Mouse (Mus musculus): Measurements from ENCODE around the gene Hsd11b2. TPM values are rescaled to one million over a fixed set of nuclear protein-coding genes. Genes with fewer than 3 reads are reported as not detected.

The Hsd11b2 gene
- not detected in 2 replicates for total RNA-seq (2015; ENCODE audit: low replicate concordance)
- total RNA-seq (2017; ENCODE audit: low replicate concordance), result not detected in 2 replicates

GRCm38 (mm10) chr8:105518436-105519313 lies at the start of gene Hsd11b2:
Hsd11b2 (plus strand) TSS chr8:105518755.
- ATAC-seq (replicated peaks; ENCODE audit: low FRiP score, poor library complexity, severe bottlenecking), result no peak

- ATAC-seq (replicated peaks; ENCODE audit: low FRiP score, poor library complexity, severe bottlenecking), result peak; percentile 28; the same call in 1 of the 2 replicates
Measured at GRCm38 (mm10) chr8:105469041-105469695, 49.4 kb upstream of the Hsd11b2 start.

GRCm38 (mm10) chr8:105469816-105470215 lies 48.7 kb upstream of the Hsd11b2 start:
- no peak for ATAC-seq (replicated peaks; ENCODE audit: low FRiP score, poor library complexity, severe bottlenecking)

- ATAC-seq (replicated peaks; ENCODE audit: low FRiP score, poor library complexity, severe bottlenecking), result no peak
Measured at GRCm38 (mm10) chr8:105470262-105470661, 48.3 kb upstream of the Hsd11b2 start.

- peak; percentile 18 for ATAC-seq (replicated peaks; ENCODE audit: low FRiP score, poor library complexity, severe bottlenecking)
Measured at GRCm38 (mm10) chr8:105470681-105471313, 47.8 kb upstream of the Hsd11b2 start.

- ATAC-seq (replicated peaks; ENCODE audit: low FRiP score, poor library complexity, severe bottlenecking), result peak; percentile 87
Measured at GRCm38 (mm10) chr8:105471314-105472015, 47.1 kb upstream of the Hsd11b2 start, which contains the start of gene Tppp3. Tppp3 (minus strand) TSS chr8:105471526.

GRCm38 (mm10) chr8:105472414-105472932 lies 46.1 kb upstream of the Hsd11b2 start:
- ATAC-seq (replicated peaks; ENCODE audit: low FRiP score, poor library complexity, severe bottlenecking), result no peak

- no peak for ATAC-seq (replicated peaks; ENCODE audit: low FRiP score, poor library complexity, severe bottlenecking)
Measured at GRCm38 (mm10) chr8:105472983-105473382, 45.6 kb upstream of the Hsd11b2 start.

GRCm38 (mm10) chr8:105473816-105474606 lies 44.5 kb upstream of the Hsd11b2 start:
- ATAC-seq (replicated peaks; ENCODE audit: low FRiP score, poor library complexity, severe bottlenecking), result no peak

GRCm38 (mm10) chr8:105474680-105475079 lies 43.9 kb upstream of the Hsd11b2 start:
- no peak for ATAC-seq (replicated peaks; ENCODE audit: low FRiP score, poor library complexity, severe bottlenecking)

- ATAC-seq (replicated peaks; ENCODE audit: low FRiP score, poor library complexity, severe bottlenecking), result no peak
Measured at GRCm38 (mm10) chr8:105475254-105475653, 43.3 kb upstream of the Hsd11b2 start.

- ATAC-seq (replicated peaks; ENCODE audit: low FRiP score, poor library complexity, severe bottlenecking), result no peak
Measured at GRCm38 (mm10) chr8:105475742-105476141, 42.8 kb upstream of the Hsd11b2 start.

GRCm38 (mm10) chr8:105476161-105476560 lies 42.4 kb upstream of the Hsd11b2 start:
- ATAC-seq (replicated peaks; ENCODE audit: low FRiP score, poor library complexity, severe bottlenecking), result no peak

GRCm38 (mm10) chr8:105476628-105477413 lies 41.7 kb upstream of the Hsd11b2 start:
- peak; percentile 64; the same call in 1 of the 2 replicates for ATAC-seq (replicated peaks; ENCODE audit: low FRiP score, poor library complexity, severe bottlenecking)

GRCm38 (mm10) chr8:105477792-105478191 lies 40.8 kb upstream of the Hsd11b2 start:
- no peak for ATAC-seq (replicated peaks; ENCODE audit: low FRiP score, poor library complexity, severe bottlenecking)

GRCm38 (mm10) chr8:105481013-105481412 lies 37.5 kb upstream of the Hsd11b2 start:
- no peak for ATAC-seq (replicated peaks; ENCODE audit: low FRiP score, poor library complexity, severe bottlenecking)

GRCm38 (mm10) chr8:105481453-105481852 lies 37.1 kb upstream of the Hsd11b2 start:
- no peak for ATAC-seq (replicated peaks; ENCODE audit: low FRiP score, poor library complexity, severe bottlenecking)

GRCm38 (mm10) chr8:105482123-105482522 lies 36.4 kb upstream of the Hsd11b2 start:
- ATAC-seq (replicated peaks; ENCODE audit: low FRiP score, poor library complexity, severe bottlenecking), result no peak
